Mouse (Mus musculus) liver, embryonic 11.5 days (tissue): ENCODE results near the gene Arid1a. TPM values are rescaled to one million over a fixed set of nuclear protein-coding genes. Genes with fewer than 3 reads are reported as not detected.

ENCODE experiments used
- ATAC-seq: fragments of 200-750 bp; cut with Nextera tagmentation; replicated peaks from 2 replicates; pipeline ENCODE4 v1.8.0; 2017; ENCODE audit warnings: moderate number of reproducible peaks, mild to moderate bottlenecking, moderate TSS enrichment, moderate library complexity; ENCODE audit not compliant: low FRiP score
- DNase-seq: peaks from one replicate; pipeline ENCODE4 v3.0.0-alpha.2; 2017; ENCODE audit warnings: low spot score
- H3K27ac ChIP-seq: fragments of 300-500 bp; sonication (generic); 2 replicates; pipeline ENCODE4 v1.5.1; 2014; ENCODE audit warnings: mild to moderate bottlenecking, low read depth, low read length, control low read depth
- H3K27me3 ChIP-seq: fragments of 300-500 bp; sonication (generic); replicated peaks from 2 replicates; pipeline ENCODE4 v1.6.1; 2014; ENCODE audit warnings: low read length, mixed read lengths; ENCODE audit not compliant: control insufficient read depth, insufficient read depth
- H3K36me3 ChIP-seq: fragments of 300-500 bp; sonication (generic); 2 replicates; pipeline ENCODE4 v1.6.1; 2014; ENCODE audit warnings: mild to moderate bottlenecking, low read length, moderate library complexity, mixed read lengths; ENCODE audit not compliant: control insufficient read depth, insufficient read depth
- H3K4me1 ChIP-seq: fragments of 300-500 bp; sonication (generic); replicated peaks from 2 replicates; pipeline ENCODE4 v1.6.1; 2014; ENCODE audit warnings: low read length, mixed read lengths; ENCODE audit not compliant: control insufficient read depth, insufficient read depth
- H3K4me2 ChIP-seq: fragments of 300-500 bp; sonication (generic); 2 replicates; pipeline ENCODE4 v1.6.1; 2014; ENCODE audit warnings: mild to moderate bottlenecking, control low read depth, moderate library complexity
- H3K4me3 ChIP-seq: fragments of 300-500 bp; sonication (generic); 2 replicates; pipeline ENCODE4 v1.5.1; 2014; ENCODE audit warnings: low read depth, low read length, control low read depth
- H3K9ac ChIP-seq: fragments of 300-500 bp; sonication (generic); 2 replicates; pipeline ENCODE4 v1.6.1; 2014; ENCODE audit warnings: low read depth, low read length, control low read depth
- H3K9me3 ChIP-seq: fragments of 300-500 bp; sonication (generic); 2 replicates; pipeline ENCODE4 v1.6.1; 2016; ENCODE audit warnings: low read length, inconsistent platforms, mixed read lengths; ENCODE audit not compliant: control insufficient read depth
- WGBS: fragments of 180-500 bp; shearing (Covaris S2); extraction: QIAGEN DNeasy Blood & Tissue Kit; methylation state at CpG from one replicate; pipeline ENCODE4 v1.1.7; 2014; 5-methylcytosine and 5-hydroxymethylcytosine counted together
- polyA plus RNA-seq: library from polyadenylated mRNA; unstranded; fragments of >200 nt; fragmentation: Nextera tagmentation; extraction: Ambion mirVana; gene quantifications from 2 replicates; pipeline ENCODE4 v1.2.1, GENCODE M21; 2014

Arid1a gene
- polyA plus RNA-seq, 1 experiment from 2014 or later = 32.4 TPM

GRCm38 (mm10) chr4:133634043-133634410 lies 122.5 kb downstream of the Arid1a start:
- H3K9ac ChIP-seq = peak overlapping the region; percentile 91
- no peaks in the 10 kb centered on the region for H3K27me3 ChIP-seq
- DNase-seq (no peak), ATAC-seq (no peak)
- WGBS = 77% methylated on average over 5 of the region's 5 CpGs
- no peaks in the 10 kb centered on the region for H3K9me3 ChIP-seq
- H3K27ac ChIP-seq = no peak overlapping the region
- H3K4me3 ChIP-seq = no peak overlapping the region
- H3K4me1 ChIP-seq = peaks cover 17% of the 10 kb centered on the region
- H3K36me3 ChIP-seq = no peaks in the 10 kb centered on the region
- H3K4me2 ChIP-seq = no peak overlapping the region; the same call in none of the 2 replicates

GRCm38 (mm10) chr4:133633332-133634042 lies 123.1 kb downstream of the Arid1a start:
- Histone ChIP-seq H3K4me3 (peak overlapping the region; percentile 80), H3K9me3 (no peaks in the 10 kb centered on the region), H3K36me3 (no peaks in the 10 kb centered on the region), H3K4me1 (peaks cover 17% of the 10 kb centered on the region), H3K27me3 (no peaks in the 10 kb centered on the region), H3K9ac (peak overlapping the region; percentile 91), H3K27ac (peak overlapping the region; percentile 55), H3K4me2 (peak overlapping the region; percentile 98)
- DNase-seq (peak; percentile 89), ATAC-seq (peak; percentile 85)
- 10% methylated on average over 37 of the region's 47 CpGs for WGBS

GRCm38 (mm10) chr4:133632483-133633327 lies 123.9 kb downstream of the Arid1a start:
- 4% methylated on average over 52 of the region's 69 CpGs for WGBS
- peak overlapping the region; percentile 91 for H3K9ac ChIP-seq
- H3K4me2 ChIP-seq = peak overlapping the region; percentile 98
- peaks cover 17% of the 10 kb centered on the region for H3K4me1 ChIP-seq
- ATAC-seq (peak; percentile 67), DNase-seq (peak; percentile 58)
- H3K27ac ChIP-seq = peak overlapping the region; percentile 55
- no peaks in the 10 kb centered on the region for H3K27me3 ChIP-seq
- H3K9me3 ChIP-seq = no peaks in the 10 kb centered on the region
- peak overlapping the region; percentile 80 for H3K4me3 ChIP-seq
- no peaks in the 10 kb centered on the region for H3K36me3 ChIP-seq

GRCm38 (mm10) chr4:133631769-133632411 lies 124.7 kb downstream of the Arid1a start:
- 60% methylated on average over 9 of the region's 9 CpGs for WGBS
- Histone ChIP-seq H3K4me3 (peak overlapping the region; percentile 80), H3K27ac (no peak overlapping the region), H3K4me2 (peak overlapping the region; percentile 98), H3K9me3 (no peaks in the 10 kb centered on the region), H3K4me1 (peaks cover 17% of the 10 kb centered on the region), H3K36me3 (peaks cover 1% of the 10 kb centered on the region; the same call in 1 of the 2 replicates), H3K27me3 (no peaks in the 10 kb centered on the region), H3K9ac (peak overlapping the region; percentile 91)
- ATAC-seq = no peak
- no peak for DNase-seq

GRCm38 (mm10) chr4:133631071-133631768 lies 125.3 kb downstream of the Arid1a start:
- WGBS = 70% methylated on average over 14 of the region's 14 CpGs
- H3K4me1 ChIP-seq = peaks cover 17% of the 10 kb centered on the region
- peaks cover 4% of the 10 kb centered on the region; the same call in 1 of the 2 replicates for H3K36me3 ChIP-seq
- H3K9me3 ChIP-seq = no peaks in the 10 kb centered on the region
- DNase-seq (no peak), ATAC-seq (no peak)
- H3K9ac ChIP-seq = no peak overlapping the region
- no peak overlapping the region; the same call in 1 of the 2 replicates for H3K27ac ChIP-seq
- peak overlapping the region; percentile 98 for H3K4me2 ChIP-seq
- no peaks in the 10 kb centered on the region for H3K27me3 ChIP-seq
- H3K4me3 ChIP-seq = no peak overlapping the region

- 89% methylated on average over 8 of the region's 8 CpGs for WGBS
- Histone ChIP-seq H3K27ac (no peak overlapping the region; the same call in 1 of the 2 replicates), H3K9me3 (no peaks in the 10 kb centered on the region), H3K9ac (no peak overlapping the region), H3K4me1 (peaks cover 24% of the 10 kb centered on the region), H3K36me3 (peaks cover 4% of the 10 kb centered on the region; the same call in 1 of the 2 replicates), H3K4me2 (no peak overlapping the region), H3K27me3 (no peaks in the 10 kb centered on the region), H3K4me3 (no peak overlapping the region)
- no peak for ATAC-seq
- DNase-seq = no peak
These were observed 126.1 kb downstream of the Arid1a start for GRCm38 (mm10) chr4:133630326-133630920.

GRCm38 (mm10) chr4:133629191-133629590 lies 127.4 kb downstream of the Arid1a start:
- Histone ChIP-seq H3K9me3 (no peaks in the 10 kb centered on the region), H3K4me2 (no peak overlapping the region), H3K4me3 (no peak overlapping the region), H3K36me3 (peaks cover 4% of the 10 kb centered on the region; the same call in 1 of the 2 replicates), H3K9ac (no peak overlapping the region), H3K27ac (no peak overlapping the region), H3K27me3 (no peaks in the 10 kb centered on the region), H3K4me1 (peaks cover 34% of the 10 kb centered on the region)
- no peak for ATAC-seq
- no peak for DNase-seq
- 75% methylated on average over 7 of the region's 7 CpGs for WGBS
